Mouse (Mus musculus) gastrocnemius, adult 2 months (tissue): ENCODE measurements around the gene Tnnc2. TPM values are rescaled to one million over a fixed set of nuclear protein-coding genes. Genes with fewer than 3 reads are reported as not detected.

Source experiments
- DNase-seq: peaks from one replicate; pipeline ENCODE4 v3.0.0; 2022
- H3K27ac ChIP-seq: fragments of 200-600 bp; 2 replicates; pipeline ENCODE4 v1.8.1; 2022; ENCODE audit warnings: mild to moderate bottlenecking
- H3K4me3 ChIP-seq: fragments of 200-600 bp; 2 replicates; pipeline ENCODE4 v1.8.1; 2022; ENCODE audit warnings: mild to moderate bottlenecking, moderate library complexity
- CTCF ChIP-seq: fragments of 200-600 bp; IDR thresholded peaks from 2 replicates; pipeline ENCODE4 v1.8.1; 2022; ENCODE audit warnings: antibody characterized with exemption, mild to moderate bottlenecking, moderate library complexity
- intact Hi-C: fragments of 180-260 bp; cut with DNase I; formaldehyde crosslinking; loops from one replicate; pipeline ENCODE4 v1.15.1; 2025
- total RNA-seq, 2 experiments: library from RNA; stranded (reverse); gene quantifications; 2 replicates each; pipeline ENCODE4 v1.2.3; 2021

Gene Tnnc2
- total RNA-seq, 2 experiments from 2014 or later = 14,820 to 17,621 TPM

- TF ChIP-seq CTCF = no peak
- H3K4me3 ChIP-seq = no peak overlapping the region
- DNase-seq = no peak
- intact Hi-C loops = no loop called here
- H3K27ac ChIP-seq = peak overlapping the region; percentile 76
Measured at GRCm38 (mm10) chr2:164792400-164793190, 12.8 kb upstream of the Tnnc2 start.

- Histone ChIP-seq H3K27ac (peak overlapping the region; percentile 76; the same call in 1 of the 2 replicates), H3K4me3 (no peak overlapping the region)
- no peak for TF ChIP-seq CTCF
- peak; percentile 39 for DNase-seq
- intact Hi-C loops = no loop called here
Measured at GRCm38 (mm10) chr2:164791841-164792261, 12.1 kb upstream of the Tnnc2 start.

- H3K4me3 ChIP-seq = no peak overlapping the region
- H3K27ac ChIP-seq = peak overlapping the region; percentile 59
- DNase-seq = peak; percentile 68
- intact Hi-C loops = no loop called here
- TF ChIP-seq CTCF = no peak
Measured at GRCm38 (mm10) chr2:164790451-164790850, 10.7 kb upstream of the Tnnc2 start.

DNA sequence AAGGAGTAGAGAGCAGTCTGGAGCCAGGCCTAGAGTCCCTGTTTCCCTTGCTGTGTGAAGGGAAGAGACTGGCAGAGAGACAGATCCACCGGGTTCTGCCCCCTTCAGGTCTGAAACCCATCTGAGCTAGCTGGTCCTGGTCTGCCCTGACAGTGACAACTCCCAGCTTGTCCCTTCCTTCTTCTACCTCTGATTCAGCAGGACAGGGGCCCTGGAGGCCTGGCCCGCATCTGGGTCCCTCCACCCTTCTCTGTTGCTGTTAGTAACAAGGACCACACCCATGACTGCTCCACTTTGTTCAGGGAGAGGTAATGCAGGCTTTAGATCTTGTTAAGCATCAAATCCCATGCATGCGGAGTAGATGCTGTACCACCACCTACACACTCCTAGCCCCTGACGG is 8.6 kb upstream of the Tnnc2 start:
- DNase-seq = peak; percentile 42
- H3K4me3 ChIP-seq = peak overlapping the region; percentile 90; the same call in 1 of the 2 replicates
- TF ChIP-seq CTCF = no peak
- H3K27ac ChIP-seq = peak overlapping the region; percentile 55; the same call in 1 of the 2 replicates
- intact Hi-C loops = no loop called here

GRCm38 (mm10) chr2:164787779-164788178 is 8.0 kb upstream of the Tnnc2 start:
- no peak for TF ChIP-seq CTCF
- Histone ChIP-seq H3K27ac (peak overlapping the region; percentile 98; the same call in 1 of the 2 replicates), H3K4me3 (peak overlapping the region; percentile 90)
- DNase-seq = no peak
- intact Hi-C loops = no loop called here

GRCm38 (mm10) chr2:164787032-164787431 is 7.3 kb upstream of the Tnnc2 start:
- intact Hi-C loops = no loop called here
- H3K27ac ChIP-seq = peak overlapping the region; percentile 98

DNA sequence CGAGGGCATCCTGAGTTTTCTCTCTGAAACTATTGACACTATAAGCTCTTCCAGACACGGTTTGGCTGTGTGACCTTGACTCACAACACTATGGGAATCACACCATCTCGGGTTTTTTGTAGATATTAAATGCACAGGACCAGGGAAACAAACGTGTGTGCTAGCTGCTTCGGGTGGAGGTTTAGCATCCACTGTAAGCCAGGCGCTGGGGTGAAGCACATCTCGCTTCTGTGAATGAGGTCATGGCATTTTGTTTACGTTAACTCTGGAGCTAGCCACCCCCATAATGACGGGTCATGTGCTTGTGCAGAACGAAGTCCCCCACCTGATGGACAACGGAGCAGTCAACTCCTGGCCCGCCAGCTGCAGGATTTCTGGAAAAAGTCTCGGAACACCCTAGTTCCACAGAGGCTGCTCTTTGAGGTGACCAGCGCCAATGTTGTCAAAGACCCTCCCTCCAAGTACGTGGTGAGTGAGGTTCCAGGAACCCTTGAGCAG is 6.7 kb upstream of the Tnnc2 start:
- Histone ChIP-seq H3K4me3 (peak overlapping the region; percentile 90), H3K27ac (peak overlapping the region; percentile 98)
- peak; percentile 26 for DNase-seq
- no peak for TF ChIP-seq CTCF
- intact Hi-C loops = no loop called here

More at GRCm38 (mm10) chr2:164787032-164787431, 7.3 kb upstream of the Tnnc2 start:
- DNase-seq = no peak
- peak overlapping the region; percentile 90 for H3K4me3 ChIP-seq
- no peak for TF ChIP-seq CTCF

GRCm38 (mm10) chr2:164785481-164786387 is 6.0 kb upstream of the Tnnc2 start, which contains the start of gene Snx21:
Gene Snx21, plus strand, starts transcription at chr2:164785823.
- intact Hi-C loops = no loop called here
- peak; percentile 63 for TF ChIP-seq CTCF
- peak within 1 kb of the TSS; percentile 90 for H3K4me3 ChIP-seq
- DNase-seq = peak; percentile 97
- H3K27ac ChIP-seq = peak within 1 kb of the TSS; percentile 98

DNA sequence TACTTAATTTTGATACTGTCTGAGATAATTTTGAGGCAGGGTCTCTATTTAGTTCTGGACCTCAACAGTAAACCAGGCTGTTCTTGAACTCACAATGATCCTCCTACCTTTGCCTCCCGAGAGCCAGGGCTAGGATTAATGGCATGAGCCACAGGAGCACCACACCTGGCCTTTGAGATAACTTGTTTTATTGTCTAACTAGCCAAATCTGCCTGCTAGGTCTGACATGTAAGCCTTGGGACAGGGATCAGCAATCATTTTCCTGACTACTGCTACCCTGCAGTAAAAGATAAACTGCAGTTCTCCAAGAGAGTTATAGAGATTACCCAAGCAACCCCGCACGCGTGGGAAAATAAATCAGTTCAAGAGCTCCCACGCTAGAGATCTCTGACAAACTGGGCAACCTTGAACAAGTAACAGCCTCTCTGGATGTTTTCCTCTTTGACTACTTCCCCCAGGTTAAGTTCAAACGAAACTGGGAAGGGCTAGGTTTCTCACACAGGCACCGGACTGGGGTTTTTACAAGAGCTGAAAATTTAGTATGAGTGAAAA is 5.2 kb upstream of the Tnnc2 start:
- intact Hi-C loops = no loop called here
- no peak for TF ChIP-seq CTCF
- H3K27ac ChIP-seq = peak overlapping the region; percentile 98
- H3K4me3 ChIP-seq = peak overlapping the region; percentile 90
- DNase-seq = peak; percentile 19

GRCm38 (mm10) chr2:164783926-164784581 is 4.3 kb upstream of the Tnnc2 start:
- Histone ChIP-seq H3K4me3 (no peak overlapping the region; the same call in 1 of the 2 replicates), H3K27ac (peak overlapping the region; percentile 98)
- intact Hi-C loops = no loop called here
- TF ChIP-seq CTCF = peak; percentile 49; the same call in 1 of the 2 replicates
- no peak for DNase-seq

- Histone ChIP-seq H3K27ac (peak overlapping the region; percentile 95), H3K4me3 (peak overlapping the region; percentile 52)
- DNase-seq = peak; percentile 91
- intact Hi-C loops = no loop called here
- no peak for TF ChIP-seq CTCF
Measured at GRCm38 (mm10) chr2:164781876-164782275, 2.1 kb upstream of the Tnnc2 start.

GRCm38 (mm10) chr2:164778809-164779208 is 958 bp downstream of the Tnnc2 start:
- intact Hi-C loops = no loop called here
- peak; percentile 91 for DNase-seq
- no peak for TF ChIP-seq CTCF
- Histone ChIP-seq H3K27ac (peak overlapping the region; percentile 95), H3K4me3 (peak overlapping the region; percentile 74)
